Mouse (Mus musculus) mouse trophoblast stem cell (cell line): ENCODE measurements around the gene Sox5.

Experiments
- in situ Hi-C, 2 experiments: fragments of 300-500 bp; cut with MseI, MboI; formaldehyde crosslinking; loops; 2 replicates in 1 of 2; 3 replicates in 1 of 2; pipeline ENCODE4 v1.15.1; 2025

Sox5 gene

GRCm38 (mm10) chr6:143958372-143958771, 823.4 kb downstream of the Sox5 start:
- in situ Hi-C loops: no loop called here

- in situ Hi-C loops: no loop called here
Observed at GRCm38 (mm10) chr6:143957063-143957462, 824.7 kb downstream of the Sox5 start.

- in situ Hi-C loops: no loop called here
Observed at GRCm38 (mm10) chr6:143948553-143949308, 833.0 kb downstream of the Sox5 start.

- in situ Hi-C loops: no loop called here
Observed at GRCm38 (mm10) chr6:143948071-143948470, 833.7 kb downstream of the Sox5 start.

DNA sequence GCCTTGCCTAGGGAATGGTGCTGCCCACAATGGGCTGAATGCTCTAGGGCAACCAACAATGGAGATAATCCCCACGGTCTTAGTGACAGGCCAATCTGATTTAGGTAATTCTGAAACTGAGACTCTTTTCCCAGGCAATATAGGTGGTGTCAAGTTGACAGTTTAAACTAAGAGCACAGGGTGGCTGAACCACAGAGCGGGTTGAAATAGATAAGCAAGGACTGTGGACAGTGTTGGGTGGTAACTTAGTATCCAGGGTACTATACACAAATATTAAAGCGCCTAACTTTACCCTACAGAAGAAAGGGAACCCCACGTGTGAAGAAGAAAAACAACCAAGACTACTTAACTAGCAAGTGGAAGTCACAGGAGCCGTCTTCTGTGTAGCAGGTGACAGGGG, 838.7 kb downstream of the Sox5 start:
- in situ Hi-C loops: no loop called here

- in situ Hi-C loops: no loop called here
Observed at GRCm38 (mm10) chr6:143941291-143941785, 840.4 kb downstream of the Sox5 start.

DNA sequence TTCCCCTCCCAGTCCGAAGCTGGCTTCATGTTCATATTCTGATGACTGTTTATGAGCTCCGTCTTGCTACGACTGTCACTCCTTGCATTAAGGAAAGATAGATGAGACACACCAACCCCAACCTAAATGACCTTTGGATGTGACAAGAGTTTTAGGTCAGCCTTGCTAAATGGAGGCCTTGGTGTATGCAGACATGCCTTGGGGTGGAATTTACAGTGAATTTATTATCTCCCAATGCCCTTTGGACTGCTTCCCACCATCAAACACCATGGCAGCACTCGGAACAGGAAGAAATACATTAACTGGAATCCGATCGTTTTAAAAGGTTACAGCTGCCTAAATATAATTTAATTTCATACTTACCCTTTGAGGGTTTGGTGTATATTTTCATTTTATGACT, 858.6 kb downstream of the Sox5 start:
- in situ Hi-C loops: no loop called here

DNA sequence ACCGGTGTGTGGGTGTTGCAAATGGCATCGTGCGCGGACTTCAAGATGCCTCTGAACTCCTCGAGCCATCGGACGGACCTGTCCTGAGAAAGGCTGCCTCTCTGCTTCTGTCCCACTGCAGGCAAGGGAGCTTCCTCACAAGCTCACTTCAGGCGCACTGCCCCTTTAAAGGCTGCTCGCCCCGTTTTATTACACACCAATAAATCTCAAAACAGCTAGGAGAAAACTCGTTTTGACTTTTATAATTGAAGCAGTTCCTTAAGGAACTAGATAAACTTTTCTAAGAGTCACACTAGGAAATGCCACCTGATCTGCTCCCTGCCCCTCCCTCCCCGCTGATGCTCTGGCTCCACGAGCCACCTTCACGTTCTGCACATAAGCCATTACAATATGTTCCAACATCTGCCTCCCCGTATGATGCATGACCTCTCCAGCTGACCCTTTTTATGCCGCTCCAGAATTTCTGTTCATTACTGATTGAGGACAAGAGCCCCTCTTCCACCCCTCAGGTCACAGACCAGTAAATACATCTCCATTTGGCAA, 863.3 kb downstream of the Sox5 start:
- in situ Hi-C loops: no loop called here

GRCm38 (mm10) chr6:143916152-143916735, 865.5 kb downstream of the Sox5 start:
- in situ Hi-C loops: no loop called here

GRCm38 (mm10) chr6:143915686-143916085, 866.1 kb downstream of the Sox5 start:
- in situ Hi-C loops: no loop called here

GRCm38 (mm10) chr6:143912316-143912715, 869.5 kb downstream of the Sox5 start:
- in situ Hi-C loops: no loop called here

- in situ Hi-C loops: no loop called here
Observed at GRCm38 (mm10) chr6:143904693-143905031, 877.1 kb downstream of the Sox5 start.

GRCm38 (mm10) chr6:143903981-143904692, 877.6 kb downstream of the Sox5 start:
- in situ Hi-C loops: no loop called here

GRCm38 (mm10) chr6:143900871-143901270, 880.9 kb downstream of the Sox5 start:
- in situ Hi-C loops: no loop called here

DNA sequence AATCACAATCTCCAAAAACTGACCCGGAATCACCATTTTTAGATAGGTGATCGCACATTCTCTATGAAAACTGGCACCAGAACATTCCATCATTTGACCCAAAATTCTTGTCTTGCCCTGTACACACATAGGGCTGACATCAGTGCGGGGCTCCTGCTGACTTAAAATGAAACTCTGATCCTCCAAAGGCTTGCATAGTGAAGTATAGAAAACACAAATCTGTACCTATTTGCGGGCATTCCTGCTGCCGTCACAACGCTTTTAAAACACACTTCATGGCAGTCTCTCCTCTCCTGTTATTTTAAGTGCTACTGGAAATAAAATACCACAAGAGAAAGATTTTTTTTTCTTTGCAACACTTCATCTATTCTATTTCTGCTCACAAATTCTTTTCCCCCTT, 886.7 kb downstream of the Sox5 start:
- in situ Hi-C loops: no loop called here

GRCm38 (mm10) chr6:143892869-143893268, 888.9 kb downstream of the Sox5 start:
- in situ Hi-C loops: no loop called here

GRCm38 (mm10) chr6:143888556-143888955, 893.2 kb downstream of the Sox5 start:
- in situ Hi-C loops: no loop called here

GRCm38 (mm10) chr6:143878525-143878924, 903.3 kb downstream of the Sox5 start:
- in situ Hi-C loops: no loop called here

- in situ Hi-C loops: no loop called here
Observed at GRCm38 (mm10) chr6:143868790-143869189, 913.0 kb downstream of the Sox5 start.

GRCm38 (mm10) chr6:143868155-143868685, 913.6 kb downstream of the Sox5 start:
- in situ Hi-C loops: no loop called here

- in situ Hi-C loops: no loop called here
Observed at GRCm38 (mm10) chr6:143867029-143867428, 914.7 kb downstream of the Sox5 start.

- in situ Hi-C loops: no loop called here
Observed at GRCm38 (mm10) chr6:143866566-143866965, 915.2 kb downstream of the Sox5 start.
